Mouse (Mus musculus): ENCODE data around the gene Cox6a1. TPM values are rescaled to one million over a fixed set of nuclear protein-coding genes. Genes with fewer than 3 reads are reported as not detected.
"Not testable (repeated sequence)": the region's sequence is repeated elsewhere in the genome, so short reads cannot be mapped to it uniquely, and the experiment has no call there.

Gene Cox6a1
- total RNA-seq, 2 experiments from 2014 or later: 708 to 783 TPM

DNA sequence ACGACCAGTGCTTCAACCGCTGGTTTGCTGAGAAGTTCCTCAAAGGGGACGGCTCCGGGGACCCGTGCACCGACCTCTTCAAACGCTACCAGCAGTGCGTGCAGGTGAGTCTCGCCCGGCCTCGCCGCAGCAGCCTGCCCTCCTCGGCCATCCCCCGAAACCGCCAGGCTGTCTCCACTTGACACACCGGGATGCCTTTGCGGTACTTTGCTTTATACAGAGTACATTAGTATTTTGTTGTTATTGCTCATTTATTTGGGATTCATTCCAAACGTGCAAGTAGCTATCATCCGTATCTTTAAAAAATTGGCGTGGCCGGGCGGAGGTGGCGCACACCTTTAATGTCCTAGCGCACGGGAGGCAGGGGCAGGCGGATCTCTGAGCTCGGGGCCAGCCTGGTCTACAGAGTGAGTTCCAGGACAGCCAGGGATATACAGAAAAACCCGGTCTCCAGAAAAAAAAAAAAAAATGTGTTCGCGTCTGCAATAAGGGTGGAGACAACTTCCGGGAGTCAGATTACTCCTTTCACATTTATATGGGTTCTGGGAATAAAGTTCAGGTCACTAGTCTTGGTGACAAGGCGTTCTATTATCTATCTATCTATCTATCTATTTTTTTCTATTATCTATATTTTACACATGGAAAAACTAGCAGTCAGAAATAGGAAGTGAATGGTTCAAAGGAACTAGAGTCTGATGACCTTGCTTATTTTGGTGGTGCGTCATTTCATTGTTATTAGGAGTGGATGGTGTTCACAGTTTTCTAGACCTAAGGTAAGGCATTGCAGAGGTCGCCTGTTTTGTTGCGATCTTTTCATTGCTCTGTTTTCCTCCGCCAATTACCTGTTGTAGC lies 7.2 kb downstream of the Cox6a1 start:
- no peak for DNase-seq

DNA sequence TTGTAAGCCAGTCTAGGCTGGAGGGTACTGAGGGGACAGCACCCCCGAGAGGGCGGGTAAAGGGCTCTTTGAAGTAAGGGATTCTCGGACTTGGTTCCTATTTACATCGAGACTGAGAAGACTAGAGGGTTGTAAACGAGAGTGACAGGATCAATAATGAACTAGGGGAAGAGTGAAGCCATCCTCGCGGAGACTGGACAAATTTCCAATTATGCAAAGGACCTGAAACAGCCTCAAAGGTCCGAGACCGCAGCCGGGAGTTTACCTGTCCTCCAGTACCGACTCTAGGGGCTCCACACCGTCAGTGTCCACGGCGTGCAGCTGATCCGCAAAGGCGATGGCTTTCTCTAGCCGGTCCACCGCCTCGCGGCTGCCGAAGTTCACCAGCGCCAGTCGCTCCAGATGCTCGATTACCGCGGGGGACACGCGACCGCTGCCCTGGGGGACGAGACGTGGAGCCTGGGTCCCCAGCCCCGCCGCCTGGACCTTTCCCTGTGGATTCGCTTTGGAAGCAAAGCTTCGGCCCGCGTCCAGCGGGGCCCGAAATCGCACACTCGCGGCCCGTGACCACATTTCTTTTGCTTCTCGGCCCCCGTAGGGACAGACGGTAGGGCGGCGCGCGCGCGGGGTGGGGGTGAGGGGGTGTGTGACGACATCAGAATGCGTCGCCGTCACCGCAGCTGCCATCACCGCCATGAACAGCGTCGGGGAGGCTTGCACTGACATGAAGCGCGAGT lies 8.0 kb downstream of the Cox6a1 start, which contains the start of the genes Gatc and Triap1:
Gene Gatc, minus strand, starts transcription at position 602 of the 737 bp plus-strand sequence.
Gene Triap1, plus strand, starts transcription at position 649 of the 737 bp plus-strand sequence.
- peak; percentile 88 to 89 for DNase-seq

DNA sequence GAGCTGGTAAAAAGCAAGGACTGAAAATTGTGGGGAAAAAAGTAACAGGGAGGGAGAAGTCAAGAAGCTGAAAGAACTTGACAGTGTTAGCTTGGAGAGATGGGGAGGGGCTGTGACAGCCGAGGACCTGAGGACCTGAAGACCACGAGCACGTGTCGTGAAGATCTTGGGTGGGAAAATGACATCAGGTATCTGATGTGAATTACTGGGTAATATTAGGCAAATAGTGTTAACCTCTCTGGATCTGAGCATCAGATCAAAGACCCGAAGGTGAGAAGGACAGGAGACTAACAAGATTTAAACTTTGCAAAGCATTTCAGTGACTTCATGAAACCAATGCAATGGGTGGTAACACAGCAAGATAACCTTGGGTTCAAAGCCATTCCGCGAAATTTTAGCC lies 8.8 kb downstream of the Cox6a1 start:
- DNase-seq: no peak

DNA sequence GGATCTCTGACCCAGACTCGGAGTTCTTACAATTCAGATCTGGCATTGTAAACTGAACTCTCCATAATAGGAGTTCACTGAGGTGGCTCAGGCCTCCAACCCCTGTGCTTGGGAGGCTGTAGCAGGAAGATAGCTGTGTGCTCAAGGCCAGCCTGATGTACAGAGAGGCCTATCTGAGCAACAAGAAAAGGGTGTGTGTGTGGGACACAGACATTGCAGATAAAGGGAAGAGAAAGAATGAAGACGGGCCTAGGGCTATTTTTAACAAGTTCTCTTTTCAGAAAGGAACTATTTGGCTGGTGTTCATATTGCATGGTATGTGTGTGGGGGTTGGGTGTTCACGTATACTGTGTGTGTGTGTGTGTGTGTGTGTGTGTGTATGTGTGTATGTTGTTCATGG lies 15.2 kb downstream of the Cox6a1 start:
- no peak for DNase-seq

DNA sequence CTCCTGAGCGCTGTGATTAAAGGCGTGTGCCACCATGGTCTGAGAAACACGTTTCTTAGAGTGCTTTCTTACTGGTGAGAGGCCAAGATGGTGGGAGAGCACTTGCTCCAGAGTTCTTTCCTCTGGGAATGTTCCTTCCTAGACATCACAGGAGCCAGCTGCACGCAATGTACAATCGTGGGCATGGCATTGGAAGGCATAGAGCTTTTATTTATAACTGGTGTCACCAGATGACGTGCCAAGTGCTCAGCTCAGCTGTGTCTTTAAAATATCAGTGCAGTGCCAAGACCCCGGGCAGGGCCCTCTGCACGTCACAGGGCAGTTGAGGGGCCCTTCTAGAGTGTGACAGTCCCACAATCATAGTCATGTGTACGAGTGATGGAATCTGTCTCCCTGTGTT lies 17.8 kb downstream of the Cox6a1 start:
- peak in 1 of 2 experiments; percentile 29 for DNase-seq

DNA sequence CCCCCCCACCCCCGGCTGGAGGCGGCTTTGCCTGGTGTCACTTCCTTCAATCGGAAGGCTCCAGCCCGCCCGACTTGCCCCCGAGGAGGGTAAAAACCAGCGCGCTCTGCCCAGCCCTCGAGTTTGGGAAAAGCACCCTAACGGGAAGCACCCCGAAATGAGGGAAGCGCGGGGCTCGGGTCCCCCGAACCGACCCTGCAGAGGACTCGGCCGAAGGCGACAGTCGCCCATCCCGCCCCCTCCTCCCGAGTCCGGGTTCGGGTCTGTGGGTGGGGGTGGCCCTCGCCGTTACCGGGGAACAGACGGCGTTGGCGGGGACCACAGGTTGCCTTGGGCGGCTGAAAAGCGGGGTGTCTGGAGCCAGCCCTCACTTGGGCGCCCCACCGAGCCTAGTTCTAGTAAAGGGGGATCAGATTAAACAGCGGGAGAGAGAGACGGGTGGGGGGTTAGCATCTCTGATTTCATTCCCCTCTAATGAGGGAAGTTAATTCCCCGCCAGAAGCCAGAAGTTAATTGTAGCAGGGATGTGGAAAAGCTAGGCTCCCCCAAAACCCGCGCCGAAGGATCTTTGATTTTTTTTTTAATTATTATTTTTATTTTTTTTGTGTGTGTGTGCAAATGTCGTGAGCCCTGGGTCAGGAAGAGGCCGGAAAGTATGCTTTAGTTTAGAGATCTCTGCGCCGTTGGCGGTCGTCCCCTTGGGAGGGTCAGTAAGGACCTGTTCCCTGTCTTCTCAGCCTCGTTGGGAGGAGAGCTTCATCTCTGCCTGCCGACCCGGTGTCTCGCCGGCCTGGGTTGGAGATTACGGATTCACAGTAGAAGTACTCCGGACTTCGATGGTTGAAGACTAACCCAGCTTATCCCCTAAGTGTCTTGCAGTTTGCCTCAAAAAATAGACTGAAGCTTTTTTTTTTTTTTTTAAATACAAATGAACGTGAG lies 20.9 kb downstream of the Cox6a1 start:
- DNase-seq: peak; percentile 59 to 62

DNA sequence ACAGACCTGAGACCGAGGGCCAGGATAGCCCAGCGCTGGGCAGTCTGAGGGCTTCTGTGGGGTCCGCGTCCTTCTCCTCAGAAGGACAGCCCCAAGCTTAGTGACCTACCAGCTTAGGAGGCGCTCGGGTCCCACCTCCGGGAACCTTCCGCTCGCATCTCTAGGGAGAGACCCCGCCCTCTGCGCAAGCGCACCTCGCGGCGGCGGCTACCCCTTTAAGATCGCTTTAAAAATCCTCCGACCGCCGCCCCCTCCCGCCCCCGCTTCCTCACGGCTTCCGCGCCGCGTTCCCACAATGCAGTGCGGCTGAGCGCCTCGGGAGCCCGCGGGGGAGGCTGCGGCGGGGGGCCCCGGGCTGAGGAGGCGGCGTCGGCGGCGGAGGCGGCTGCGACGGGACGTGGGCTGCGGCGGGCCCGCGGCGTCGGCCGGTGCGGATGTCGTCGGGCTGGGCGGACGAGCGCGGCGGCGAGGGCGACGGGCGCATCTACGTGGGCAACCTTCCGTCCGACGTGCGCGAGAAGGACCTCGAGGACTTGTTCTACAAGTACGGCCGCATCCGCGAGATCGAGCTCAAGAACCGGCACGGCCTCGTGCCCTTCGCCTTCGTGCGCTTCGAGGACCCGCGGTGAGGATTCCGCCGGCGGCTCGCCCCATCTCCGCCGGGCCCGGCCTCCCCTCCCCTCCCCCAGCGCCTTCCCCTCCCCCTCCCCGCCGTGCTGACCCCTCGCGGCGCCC lies 21.7 kb downstream of the Cox6a1 start, which contains the start of gene Srsf9:
Gene Srsf9, plus strand, starts transcription at position 303 of the 735 bp plus-strand sequence.
- peak; percentile 94 to 95 for DNase-seq

DNA sequence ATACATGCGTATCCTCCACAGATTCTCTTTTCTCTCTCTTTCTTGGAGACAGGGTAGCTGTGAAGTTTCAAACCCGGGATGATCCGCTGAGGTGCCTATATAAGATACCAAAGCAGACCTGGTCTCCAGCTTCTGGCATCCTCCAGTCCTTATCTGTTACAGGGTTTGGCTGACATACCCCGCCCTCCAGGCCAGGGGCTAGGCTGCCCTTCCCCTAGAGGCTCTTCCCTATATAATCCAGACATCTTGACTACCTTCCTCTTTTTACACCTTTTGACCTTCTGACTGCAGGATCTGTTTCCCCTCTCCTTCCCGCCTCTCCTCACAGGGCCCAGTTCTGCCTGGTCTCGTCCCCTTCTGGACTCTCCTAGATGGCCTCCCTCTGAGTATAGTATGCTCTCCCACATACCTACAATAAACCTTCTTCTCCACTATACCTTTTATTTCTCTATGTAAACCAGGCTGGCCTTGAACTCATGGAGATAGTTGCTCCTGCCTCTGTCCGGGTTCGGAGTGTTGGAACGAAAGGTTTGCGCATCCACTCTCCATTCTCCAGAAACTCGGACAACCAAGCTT lies 22.4 kb downstream of the Cox6a1 start:
- DNase-seq: no peak

DNA sequence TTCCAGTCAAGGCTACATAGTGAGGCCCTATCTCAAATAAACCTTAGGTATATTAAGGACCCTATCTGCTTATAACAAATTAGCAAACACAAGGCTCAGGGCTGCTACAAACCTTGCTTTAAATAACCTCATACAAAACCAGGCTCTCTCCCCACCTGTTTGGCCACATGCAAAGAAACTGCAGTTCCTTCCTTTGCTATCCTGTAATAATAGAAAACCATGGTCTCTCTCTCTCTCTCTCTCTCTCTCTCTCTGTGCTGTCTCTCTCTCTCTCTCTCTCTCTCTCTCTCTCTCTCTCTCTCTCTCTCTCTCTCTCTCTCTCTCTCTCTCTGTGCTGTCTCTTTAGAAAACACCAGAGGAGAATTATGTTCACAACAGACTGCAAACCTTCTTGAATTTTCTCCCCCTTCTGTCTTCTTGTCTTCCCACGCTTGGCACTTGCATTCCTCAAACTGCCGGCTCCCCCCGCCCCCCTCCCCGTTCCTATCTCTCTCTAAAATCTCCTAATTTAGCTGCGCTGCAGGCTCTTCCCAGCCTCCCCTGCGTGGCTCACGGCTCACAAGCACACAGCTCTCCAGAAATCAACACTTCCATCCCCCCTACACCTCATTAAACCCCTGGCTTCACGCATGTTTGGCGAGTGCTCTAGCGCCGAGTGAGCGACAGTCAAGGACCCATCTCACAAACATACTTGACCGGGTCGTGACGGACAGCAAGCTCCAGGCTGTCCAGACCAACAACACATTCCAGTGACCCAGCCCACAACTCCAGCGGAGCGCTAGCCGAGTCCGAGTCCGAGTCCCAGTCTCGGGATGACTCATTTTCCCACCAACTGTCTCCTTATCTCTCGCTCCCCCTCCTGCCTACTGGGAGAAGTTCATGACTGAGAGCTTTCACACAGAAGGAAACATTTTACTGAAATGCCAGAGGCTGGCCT lies 29.5 kb downstream of the Cox6a1 start:
- peak; percentile 76 to 78 for DNase-seq

DNA sequence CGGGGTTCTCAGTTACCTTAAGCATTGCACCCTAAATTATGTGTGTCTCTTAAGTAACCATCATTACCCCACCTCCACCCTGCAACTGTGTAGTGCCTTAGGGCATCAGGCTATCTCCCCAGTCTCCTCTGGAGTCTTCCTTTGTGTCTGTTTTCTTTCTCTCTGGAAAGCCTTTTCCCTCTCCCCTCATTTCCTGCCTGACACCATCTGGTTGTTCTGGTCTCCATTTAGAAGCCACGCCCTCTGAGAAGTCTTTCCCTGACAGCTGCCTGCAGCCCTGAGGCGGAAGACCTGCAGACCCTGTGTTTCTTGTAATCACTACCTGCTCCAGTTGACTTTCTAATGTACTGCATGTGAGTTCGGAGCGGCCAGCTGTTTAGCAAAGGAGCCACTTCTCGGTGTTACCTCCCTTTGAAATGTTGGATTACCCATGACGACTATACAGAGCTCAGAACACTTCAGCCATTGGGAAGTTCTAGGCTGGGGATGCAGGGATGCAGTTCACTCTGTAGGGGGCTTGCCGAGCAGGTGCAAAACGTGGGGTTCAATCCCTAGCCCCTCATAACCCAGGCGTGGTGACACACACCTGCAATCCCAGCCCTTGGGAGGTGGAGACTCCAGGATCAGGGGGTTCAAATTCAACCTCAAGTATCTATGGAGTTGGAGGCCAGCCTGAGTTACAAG lies 31.0 kb downstream of the Cox6a1 start:
- no peak for DNase-seq

DNA sequence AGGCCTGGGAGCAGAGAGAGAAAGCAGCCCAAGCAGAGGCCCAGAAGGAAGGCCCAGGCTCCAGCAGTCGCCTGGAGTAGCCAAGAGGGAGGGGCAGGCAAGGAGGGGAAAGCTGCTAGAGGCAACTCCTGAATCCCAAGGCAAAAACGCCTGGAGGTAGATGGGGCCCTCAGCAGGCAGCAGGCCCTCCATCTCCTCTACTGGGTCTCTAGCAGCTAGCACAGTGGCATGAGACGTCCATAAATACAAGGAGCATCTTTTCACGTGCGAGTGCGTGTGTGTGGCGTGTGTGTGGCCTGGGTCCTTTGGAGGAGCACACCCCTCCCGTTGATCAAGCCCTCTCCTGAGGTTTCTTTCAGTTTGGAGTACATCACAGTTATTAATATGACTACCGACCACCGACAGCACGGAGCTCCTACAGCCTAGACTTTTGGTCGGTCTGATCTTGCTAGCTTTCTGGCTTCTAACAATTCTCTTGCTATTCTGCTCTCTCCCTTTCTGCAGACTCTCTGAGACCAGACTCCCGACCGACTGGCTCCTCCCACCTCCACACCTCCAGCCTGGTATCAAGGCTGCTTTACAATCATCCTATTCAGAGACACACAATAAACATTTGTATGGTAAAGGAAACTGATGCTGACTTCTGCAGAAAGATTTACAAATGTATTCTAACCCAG lies 31.7 kb downstream of the Cox6a1 start:
- DNase-seq: no peak

DNA sequence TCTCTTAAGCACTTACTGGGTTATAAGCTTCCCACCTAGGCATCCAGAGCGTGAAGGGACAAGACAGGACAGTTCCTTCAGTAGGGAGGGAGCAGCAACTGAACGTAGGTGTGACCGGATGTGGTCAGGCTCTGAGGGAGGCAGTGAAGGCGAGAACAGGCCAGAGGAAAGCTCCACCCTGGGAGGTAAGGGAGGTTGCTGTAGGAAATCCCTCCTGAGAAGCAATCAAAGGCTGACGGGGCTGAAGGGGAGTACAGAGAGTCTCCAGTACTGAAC lies 35.2 kb downstream of the Cox6a1 start:
- DNase-seq: no peak

DNA sequence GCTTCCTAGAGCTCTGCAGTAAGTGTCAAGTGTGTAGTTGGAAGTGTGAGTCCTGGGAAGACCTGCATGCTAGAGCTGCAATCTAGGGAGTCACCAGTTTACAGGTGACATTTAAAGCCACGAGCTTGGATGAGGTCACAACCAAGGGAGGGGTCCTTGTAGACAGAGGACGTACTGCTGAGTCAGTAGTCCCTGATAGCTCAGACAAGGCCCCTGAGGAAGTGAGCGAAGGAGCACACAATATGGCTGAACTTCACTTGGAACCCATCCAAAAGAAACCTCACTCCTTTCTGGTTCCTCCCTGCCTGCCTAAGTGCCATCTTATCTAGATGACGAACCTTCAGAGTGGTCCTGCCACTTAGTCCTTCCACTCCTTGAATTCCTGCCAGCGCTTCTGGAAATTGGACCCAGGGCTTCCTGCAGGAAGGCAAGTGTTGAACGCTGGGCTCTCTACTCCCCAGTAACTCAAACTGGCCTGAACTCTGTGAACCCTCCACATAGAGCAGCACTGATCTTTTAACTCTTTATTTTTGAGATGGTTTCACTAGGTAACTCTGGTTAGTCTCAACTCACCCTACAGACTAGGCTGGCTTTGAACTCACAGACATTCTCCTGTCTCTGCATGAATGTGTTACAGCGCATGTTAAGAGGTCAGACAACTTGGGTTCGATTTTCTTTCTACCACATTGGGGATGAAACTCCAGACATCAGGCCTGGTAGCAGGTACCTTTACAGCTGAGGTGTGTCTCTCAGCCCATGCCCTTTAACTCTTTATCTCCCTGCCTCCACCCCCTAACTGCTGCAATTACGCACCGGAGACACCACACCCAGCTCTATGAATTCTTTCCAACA lies 35.7 kb downstream of the Cox6a1 start:
- DNase-seq: no peak

DNA sequence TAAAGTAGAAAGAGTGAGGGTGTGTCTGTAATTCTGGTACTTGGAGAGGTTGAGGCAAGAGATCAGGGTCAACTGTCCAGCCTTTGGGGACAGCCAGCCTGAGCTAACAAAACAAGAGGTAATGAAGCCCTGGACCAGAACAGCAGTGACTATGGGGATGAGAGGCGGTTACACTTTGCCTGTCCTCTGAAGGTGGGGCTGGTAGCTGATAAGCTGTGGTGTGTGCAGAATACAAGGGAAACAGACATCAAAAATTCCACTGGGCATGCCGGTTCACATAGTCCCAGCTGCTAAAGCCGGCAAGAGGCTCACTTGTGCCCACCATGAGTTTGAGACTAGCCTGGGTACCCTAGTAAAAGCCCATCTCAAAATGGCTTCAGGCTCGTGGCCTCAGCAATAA lies 36.4 kb downstream of the Cox6a1 start:
- DNase-seq: no peak

DNA sequence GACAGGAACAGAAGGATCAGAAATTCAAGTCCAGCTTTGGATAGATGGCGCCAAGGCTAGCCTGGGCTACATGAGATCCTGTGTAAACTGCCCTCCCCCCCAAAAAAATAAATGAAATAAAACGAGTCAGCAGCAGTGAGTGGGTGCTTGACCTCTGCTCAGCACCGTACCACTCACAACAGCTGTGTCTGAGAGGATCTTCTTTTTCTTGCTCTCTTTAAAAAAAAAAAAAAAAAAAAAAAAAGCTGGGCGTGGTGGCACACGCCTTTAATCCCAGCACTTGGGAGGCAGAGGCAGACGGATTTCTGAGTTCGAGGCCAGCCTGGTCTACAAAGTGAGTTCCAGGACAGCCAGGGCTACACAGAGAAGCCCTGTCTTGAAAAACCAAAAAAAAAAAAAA lies 46.6 kb downstream of the Cox6a1 start:
- not testable (repeated sequence) for DNase-seq

DNA sequence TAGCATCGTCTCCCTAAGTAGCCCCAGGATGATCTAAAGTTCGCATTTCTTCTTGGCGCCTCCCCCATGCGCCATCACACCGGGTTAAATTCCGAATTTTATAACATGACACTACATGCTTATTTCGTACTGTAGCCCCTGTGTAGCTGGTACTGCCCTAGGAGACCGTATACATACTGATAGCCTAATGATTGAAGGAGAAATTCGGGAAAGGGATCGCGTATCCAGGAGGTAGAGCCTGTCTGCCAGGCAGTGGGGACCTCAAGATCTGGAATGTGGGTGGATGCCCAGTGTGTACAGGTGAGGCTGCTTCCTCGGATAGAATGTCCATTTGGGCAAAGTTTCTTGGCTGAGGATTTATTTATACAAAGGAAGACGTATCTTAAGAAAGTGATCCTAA lies 47.2 kb downstream of the Cox6a1 start:
- no peak for DNase-seq

DNA sequence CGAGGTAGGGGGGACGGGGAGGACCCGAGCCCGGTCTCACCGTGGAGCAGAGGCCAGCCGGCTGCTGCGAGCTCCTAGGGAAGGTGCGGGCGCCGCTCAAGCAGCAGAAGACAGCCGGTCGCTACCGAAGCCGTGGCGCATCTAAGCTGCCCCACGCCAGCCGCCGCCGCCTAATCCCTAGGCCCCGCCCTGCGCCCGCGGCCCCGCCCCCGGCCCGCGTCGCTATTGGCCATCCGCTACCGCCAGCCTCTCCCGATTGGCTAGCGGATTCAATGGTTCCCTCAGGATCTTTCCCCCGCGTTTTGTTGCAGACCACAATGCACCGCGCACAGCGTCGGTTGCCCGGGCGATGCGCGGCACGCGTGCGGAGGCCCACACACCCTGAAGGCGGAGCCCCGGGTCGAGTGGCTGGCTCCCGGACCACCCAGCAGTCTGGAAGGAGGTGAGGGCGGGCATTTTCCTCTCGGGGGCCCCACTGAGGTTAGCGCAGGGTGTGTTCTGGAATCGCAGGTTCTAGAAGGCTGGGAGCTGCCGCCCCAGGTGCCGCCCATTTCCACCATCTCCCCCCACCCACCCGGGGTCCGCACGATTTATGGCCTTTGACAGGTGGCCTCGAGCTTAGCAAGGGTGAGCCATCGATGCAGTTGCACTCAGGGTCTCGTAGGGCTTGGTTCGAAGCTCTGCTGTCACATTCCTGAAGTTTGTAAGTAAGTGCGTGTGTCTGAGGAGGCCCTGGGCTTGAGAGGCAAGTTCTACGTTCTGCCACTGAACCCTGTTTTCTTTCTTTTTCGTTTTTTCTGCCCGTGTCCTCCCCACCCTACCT lies 47.8 kb downstream of the Cox6a1 start, which contains the start of gene Dynll1:
Gene Dynll1, minus strand, starts transcription at position 208 of the 823 bp plus-strand sequence.
- DNase-seq: peak; percentile 100

Measured in layer of hippocampus, postnatal 36 days (tissue).